In genomic region chr7:99708301-99708721, GRCm38 (mm10) we compare ENCODE assay signal across 10 mouse cellular contexts. TPM values are rescaled to one million over a fixed set of nuclear protein-coding genes. Genes with fewer than 3 reads are reported as not detected.
DNase-seq lines count a peak whose midpoint lies in the region; ATAC-seq lines count a peak whose summit lies in the region.
"Had no signal": no experiment of that assay in that cellular context is flagged by ENCODE, and none has a peak within 500 bp of the region (broad histone marks: within the 10 kb centered on the region; RNA-seq: fewer than 3 reads in every experiment).

No protein-coding gene starts in this region.

- H3K9me3 ChIP-seq in midbrain, embryonic 15.5 days, result no peaks in the 10 kb centered on the region

- H3K27me3 ChIP-seq in midbrain, embryonic 15.5 days (replicated peaks), result no peaks in the 10 kb centered on the region

- no peak overlapping the region for H3K9ac ChIP-seq in midbrain, embryonic 15.5 days

- peak; percentile 21 for DNase-seq in embryo, embryonic 11 days
- DNase-seq in embryo, embryonic 9.5 days (ENCODE audit: extremely low spot score), result no peak
- DNase-seq in adrenal gland, postnatal 36 days, result peak; percentile 79 to 83
- DNase-seq in frontal cortex, adult 2 months (ENCODE audit: extremely low spot score in 1 of 2, low spot score in 1 of 2), result peak; percentile 74 to 80
- DNase-seq in left cerebral cortex, adult 9 months (ENCODE audit: low spot score in 2 of 2), result peak; percentile 62 to 86
- no peak for DNase-seq in lung, postnatal 36 days

- no peak overlapping the region for H3K4me2 ChIP-seq in midbrain, embryonic 15.5 days
- H3K4me2 ChIP-seq: midbrain, embryonic 11.5 days had no signal

- no peak for ATAC-seq in inflammation-experienced regulatory T-cells, adult 6 months
- no peak for ATAC-seq in midbrain, embryonic 15.5 days (replicated peaks)

- no peak overlapping the region for H3K27ac ChIP-seq in midbrain, embryonic 15.5 days

- 0 out of 2 replicates have a peak, but pooled peaks cover 6% of the 10 kb centered on the region for H3K4me1 ChIP-seq in midbrain, embryonic 15.5 days

- no peak overlapping the region for H3K4me3 ChIP-seq in midbrain, embryonic 15.5 days

- 71% methylated on average over 8 of the region's 8 CpGs for WGBS in midbrain, embryonic 15.5 days

- no peaks in the 10 kb centered on the region for H3K36me3 ChIP-seq in midbrain, embryonic 15.5 days (replicated peaks)

RNA-seq across cellular contexts. Expression of gene Slco2b1, which starts 2.8 kb away (rescaled TPM):
- total RNA-seq in adrenal gland, postnatal 36 days (2021), result 10 to 100 TPM; 18.3 to 27.4 TPM
- 12.3 and 16.5 TPM in 2 replicates for polyA plus RNA-seq in frontal cortex, adult 2 months (2012; rRNA removed)
- polyA plus RNA-seq in inflammation-experienced regulatory T-cells, adult 6 months (2017; shearing (Covaris generic)), result not detected
- 6.0 and 7.2 TPM in 2 replicates for polyA plus RNA-seq in midbrain, embryonic 15.5 days (2015; fragmentation: Nextera tagmentation; extraction: Ambion mirVana)

RNA-seq across cellular contexts. Expression of gene Olfr520, which starts 21.8 kb away (rescaled TPM):
- not detected for total RNA-seq in adrenal gland, postnatal 36 days (2021)
- polyA plus RNA-seq in frontal cortex, adult 2 months (2012; rRNA removed), result 0.06 TPM in 1 of 2 replicates, not detected in the other
- polyA plus RNA-seq in inflammation-experienced regulatory T-cells, adult 6 months (2017; shearing (Covaris generic)), result not detected
- polyA plus RNA-seq in midbrain, embryonic 15.5 days (2015; fragmentation: Nextera tagmentation; extraction: Ambion mirVana), result not detected in 2 replicates
- polyA plus RNA-seq: large intestine, adult 2 months; midbrain, embryonic 11.5 days had no signal

RNA-seq across cellular contexts. Expression of gene Olfr521, which starts 55.0 kb away (rescaled TPM):
- not detected for total RNA-seq in adrenal gland, postnatal 36 days (2021)
- not detected in 2 replicates for polyA plus RNA-seq in frontal cortex, adult 2 months (2012; rRNA removed)
- polyA plus RNA-seq in inflammation-experienced regulatory T-cells, adult 6 months (2017; shearing (Covaris generic)), result not detected
- polyA plus RNA-seq in midbrain, embryonic 15.5 days (2015; fragmentation: Nextera tagmentation; extraction: Ambion mirVana), result not detected in 2 replicates
- polyA plus RNA-seq: large intestine, adult 2 months; midbrain, embryonic 11.5 days had no signal

Comparison
In these comparisons a context has a peak if more than half of its experiments do, and no peak if none do; other contexts are left out.
1. DNase-seq: peak in embryo, embryonic 11 days (single experiment), adrenal gland, postnatal 36 days (2 of 2), frontal cortex, adult 2 months (2 of 2) and left cerebral cortex, adult 9 months (2 of 2); none in embryo, embryonic 9.5 days (single experiment) and lung, postnatal 36 days (single experiment).